Mouse (Mus musculus) left cerebral cortex, adult 9 months (tissue): ENCODE data around the gene Cnga1.
A peak's percentile ranks its signal among the peaks of the same experiment; 100 is the strongest.
"Not testable (repeated sequence)": the region's sequence is repeated elsewhere in the genome, so short reads cannot be mapped to it uniquely, and the experiment has no call there.

Experiments
- DNase-seq, 2 experiments: peaks; one replicate each; pipeline ENCODE4 v3.0.0; 2022; ENCODE audit warnings: low spot score in 2 of 2

The Cnga1 gene

DNA sequence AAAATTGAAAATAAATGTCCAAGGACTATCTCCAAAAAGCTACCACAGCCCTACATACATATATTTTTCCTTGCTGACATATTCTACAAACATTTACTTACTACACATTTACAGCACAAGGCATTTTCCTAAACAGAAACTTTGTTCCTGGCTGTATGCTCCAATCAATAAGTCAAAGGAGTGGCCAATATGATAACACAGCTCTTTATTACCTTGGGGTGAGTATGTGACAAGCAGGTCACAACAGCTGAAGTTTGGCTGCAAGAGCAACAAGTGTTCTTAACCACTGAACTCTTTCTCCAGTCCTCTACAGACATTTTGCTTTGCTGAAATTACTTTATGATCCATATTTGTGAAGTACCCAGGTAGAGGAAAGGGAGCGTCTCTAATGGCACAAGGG, 4.0 kb downstream of the Cnga1 start:
- DNase-seq: no peak

DNA sequence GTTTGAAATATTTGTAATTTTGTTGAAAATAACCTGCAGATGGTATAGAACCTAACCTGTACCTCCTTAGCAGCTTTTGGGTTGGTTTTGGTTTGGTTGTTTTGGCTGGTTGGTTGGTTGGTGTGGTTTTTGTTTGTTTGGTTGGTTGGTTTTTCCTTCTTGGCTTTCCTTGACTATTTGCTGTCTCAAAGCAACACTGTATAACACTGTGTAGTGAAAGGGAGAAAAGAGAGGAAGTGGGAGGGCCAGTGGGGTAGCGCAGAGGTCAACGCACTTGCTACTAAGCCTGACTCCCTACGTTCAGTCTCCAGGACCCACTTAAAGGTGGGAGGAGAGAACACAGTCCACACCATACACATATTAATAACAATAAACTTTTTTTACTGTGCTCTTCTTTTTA, 7.5 kb downstream of the Cnga1 start:
- no peak for DNase-seq

DNA sequence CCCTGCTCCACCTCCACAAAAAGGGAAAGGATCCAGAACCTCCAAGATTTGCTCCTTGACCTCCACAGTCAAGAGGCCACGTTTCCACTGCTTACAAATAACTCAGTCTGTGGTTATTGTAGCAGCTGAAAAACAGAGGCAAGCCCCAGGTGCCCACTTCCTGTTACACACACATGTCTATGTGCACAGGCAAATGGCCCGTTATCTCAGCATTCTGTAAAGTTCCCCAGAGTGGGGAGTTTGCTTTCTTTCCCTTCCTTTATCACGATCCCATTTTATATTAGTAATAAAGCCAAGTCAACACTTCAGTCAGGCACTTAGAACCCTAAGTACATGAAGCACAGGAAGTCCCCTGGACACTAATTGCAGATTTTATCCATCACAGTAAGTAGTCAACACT, 8.0 kb downstream of the Cnga1 start:
- no peak for DNase-seq

DNA sequence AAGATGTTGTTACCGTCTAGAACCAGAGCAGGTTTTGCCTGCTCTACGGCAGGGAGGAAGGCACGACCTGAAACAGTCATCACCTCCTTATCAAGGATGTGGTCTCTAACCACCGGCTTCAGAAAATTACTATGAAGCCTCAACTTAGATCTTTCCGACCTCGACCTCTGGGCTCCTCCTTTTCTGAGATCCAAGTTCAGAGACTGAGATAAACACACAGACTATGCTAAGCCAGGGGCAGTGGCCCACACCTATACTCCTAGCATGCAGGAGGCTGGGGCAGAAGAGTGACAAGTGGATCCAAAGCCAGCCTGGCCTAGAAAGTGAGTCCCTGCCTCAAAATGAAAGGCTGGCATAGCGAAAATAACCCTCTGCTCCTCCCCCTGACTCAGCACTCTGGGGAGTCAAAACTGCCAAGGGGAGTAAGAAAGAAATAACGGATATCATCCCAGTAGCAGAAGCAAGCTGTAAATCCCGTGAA, 9.2 kb downstream of the Cnga1 start:
- DNase-seq: no peak

DNA sequence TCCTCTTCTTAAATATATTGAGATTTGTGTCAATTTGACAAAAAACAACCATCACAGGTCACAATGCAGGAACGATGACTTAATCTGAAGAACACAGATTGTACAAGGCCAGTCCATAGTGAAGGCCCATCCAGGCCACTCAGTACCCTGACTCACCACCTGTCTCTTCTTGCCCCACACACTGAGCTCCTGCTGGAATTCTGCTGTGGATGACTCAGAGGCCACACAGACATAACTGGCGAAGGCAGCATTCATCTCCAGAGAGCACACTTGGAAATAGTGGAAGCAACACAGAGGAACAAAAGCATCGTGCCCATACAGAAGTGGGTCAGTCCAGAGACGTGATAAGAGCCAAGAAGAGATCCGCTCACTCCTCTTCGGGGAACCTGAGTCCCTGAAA, 14.0 kb downstream of the Cnga1 start:
- DNase-seq: no peak

DNA sequence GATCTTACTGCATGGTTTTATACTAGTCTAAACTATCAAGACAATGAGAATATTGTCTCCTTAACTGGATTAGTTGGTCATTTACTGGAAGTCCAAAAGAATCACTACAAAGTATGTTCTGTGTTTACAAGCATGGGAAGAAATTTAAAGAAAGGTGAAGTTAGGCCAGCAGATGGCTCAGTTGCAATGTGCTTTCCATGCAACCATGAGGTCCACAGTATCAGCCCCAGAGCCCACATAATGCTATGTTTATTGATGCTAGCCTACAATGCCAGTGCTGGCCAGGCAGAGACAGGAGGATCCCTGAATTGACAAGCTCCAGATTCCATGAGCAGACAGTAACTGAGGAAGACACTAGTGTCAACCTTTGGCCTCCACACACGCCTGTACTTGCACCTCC, 23.1 kb downstream of the Cnga1 start:
- DNase-seq: no peak

DNA sequence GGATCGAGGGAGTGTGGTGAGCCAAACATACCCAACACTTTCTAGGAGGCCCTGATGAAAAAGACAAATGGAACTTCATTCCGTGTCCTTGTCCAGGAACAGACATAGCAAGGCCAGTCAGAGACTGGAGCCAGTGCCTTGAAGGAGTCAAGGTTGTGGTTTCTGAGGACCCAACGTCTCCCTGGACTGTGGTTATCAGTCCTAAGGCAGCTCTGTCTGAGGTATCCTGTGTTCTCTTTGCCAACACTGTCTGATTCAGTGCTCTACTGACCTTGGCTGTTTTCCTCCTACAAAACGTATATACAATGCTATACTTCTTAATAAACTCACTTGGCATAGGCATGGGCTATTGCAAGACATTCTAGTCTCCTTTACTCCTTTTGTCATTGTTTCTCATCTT, 26.7 kb downstream of the Cnga1 start:
- no peak for DNase-seq

DNA sequence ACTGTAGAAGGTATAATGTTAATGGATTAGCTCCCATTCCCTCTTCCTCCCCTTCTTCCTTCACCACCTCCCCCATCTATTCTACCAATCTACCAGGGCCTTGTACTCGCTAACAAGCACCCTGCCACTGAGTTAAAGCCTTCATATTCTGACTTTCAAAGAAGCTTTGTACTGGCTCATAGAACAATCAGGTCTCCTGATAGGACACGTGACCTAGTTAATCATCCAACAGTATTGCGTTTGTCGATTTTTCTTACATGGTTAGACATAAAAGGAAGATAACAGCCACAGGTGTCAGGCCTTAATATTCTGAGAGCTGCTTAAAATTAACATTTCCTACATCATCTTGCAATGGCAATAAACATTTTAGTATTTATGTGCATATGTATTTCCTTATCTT, 40.9 kb downstream of the Cnga1 start:
- DNase-seq: no peak

DNA sequence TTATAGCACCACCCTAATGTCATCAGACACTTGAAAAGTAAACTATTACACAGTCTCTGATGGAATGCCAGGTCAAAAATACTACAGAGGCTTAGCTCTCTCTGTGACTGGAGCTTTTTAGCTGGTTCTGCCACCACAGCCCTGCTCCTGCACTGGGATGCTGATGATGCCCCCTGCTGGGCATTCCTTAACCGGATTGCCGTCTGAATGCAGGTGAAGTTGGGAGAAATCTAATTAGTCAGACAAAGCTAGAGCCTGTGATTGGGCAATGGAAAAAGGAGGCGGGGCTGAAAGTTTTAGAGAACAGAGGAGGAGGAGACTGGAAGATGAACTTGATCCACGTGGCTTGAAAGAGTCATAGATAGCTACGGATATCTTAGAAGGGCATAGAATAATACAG, 43.1 kb downstream of the Cnga1 start:
- peak in 1 of 2 experiments; percentile 21 for DNase-seq

DNA sequence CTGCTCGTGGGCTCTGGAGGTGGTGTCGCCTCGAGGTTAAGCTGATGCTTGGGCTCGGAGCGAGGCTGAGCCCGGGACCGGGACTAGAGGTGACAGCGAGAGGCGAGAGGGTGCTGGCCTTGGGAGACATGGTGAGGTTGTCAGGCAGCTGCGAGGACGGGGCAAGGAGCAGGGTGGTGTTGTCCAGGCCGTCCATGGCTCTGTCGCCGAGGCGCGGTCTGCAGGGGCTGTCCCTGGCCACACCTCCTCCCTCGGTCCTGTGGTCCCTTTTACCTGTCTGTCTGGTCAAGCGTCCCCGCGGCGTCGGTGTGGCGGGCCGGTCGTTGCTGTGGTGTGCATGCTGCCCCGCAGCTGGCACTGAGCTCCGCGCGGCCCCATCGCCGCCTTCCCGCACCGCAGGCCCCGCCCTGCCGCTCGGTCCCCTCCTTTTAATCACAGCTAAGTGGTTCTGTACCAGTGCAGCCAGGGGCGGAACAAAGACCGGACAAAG, 56.8 kb downstream of the Cnga1 start, which contains the start of gene Gm5868:
TSS of gene Gm5868 (minus strand) at position 360 of the 490 bp plus-strand sequence.
- no peak for DNase-seq

DNA sequence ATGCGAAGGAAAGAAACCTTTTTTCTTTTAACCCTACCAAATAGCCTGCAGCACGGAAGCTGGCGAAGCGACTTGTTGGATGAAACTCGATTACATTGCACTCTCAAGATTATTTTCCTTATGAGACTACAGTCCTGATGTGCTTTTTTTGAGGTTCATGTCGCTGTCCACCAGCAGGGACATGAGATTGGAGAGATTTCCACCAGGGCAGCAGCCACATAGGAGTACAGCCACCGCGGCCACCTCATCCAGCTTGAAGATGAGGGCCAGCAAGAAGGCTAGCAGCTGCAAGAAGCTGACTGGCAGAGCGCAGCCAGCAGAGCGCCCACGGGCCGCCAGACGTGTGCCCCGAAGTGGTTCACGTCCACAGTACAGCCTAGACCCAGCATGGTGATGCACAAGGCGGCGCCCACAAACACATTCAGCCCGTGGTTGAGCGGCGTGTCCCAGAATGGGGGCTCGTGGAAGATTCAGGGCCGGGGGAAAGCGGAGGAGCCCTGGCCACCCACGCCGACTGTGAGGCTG, 57.3 kb downstream of the Cnga1 start:
- DNase-seq: not testable (repeated sequence)

DNA sequence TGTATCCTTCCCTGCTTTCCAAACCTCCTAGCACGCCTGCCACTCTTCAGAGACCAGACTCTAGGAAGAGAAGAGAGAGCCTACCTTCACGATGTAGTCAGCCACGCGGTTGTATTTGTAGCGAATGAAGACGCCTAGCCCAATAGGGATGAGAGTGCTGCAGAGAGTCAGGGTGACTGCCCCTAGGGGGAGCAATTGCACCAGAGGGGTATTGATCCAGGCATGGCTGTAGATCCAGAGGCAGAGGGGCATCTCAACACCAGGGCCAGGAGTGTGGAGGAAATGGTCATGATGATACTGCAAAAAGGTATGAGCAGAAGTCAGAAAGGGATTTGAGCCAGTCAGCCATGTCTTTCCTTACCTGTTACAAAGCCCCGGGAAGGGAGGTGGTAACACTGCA, 58.0 kb downstream of the Cnga1 start:
- DNase-seq: not testable (repeated sequence)

DNA sequence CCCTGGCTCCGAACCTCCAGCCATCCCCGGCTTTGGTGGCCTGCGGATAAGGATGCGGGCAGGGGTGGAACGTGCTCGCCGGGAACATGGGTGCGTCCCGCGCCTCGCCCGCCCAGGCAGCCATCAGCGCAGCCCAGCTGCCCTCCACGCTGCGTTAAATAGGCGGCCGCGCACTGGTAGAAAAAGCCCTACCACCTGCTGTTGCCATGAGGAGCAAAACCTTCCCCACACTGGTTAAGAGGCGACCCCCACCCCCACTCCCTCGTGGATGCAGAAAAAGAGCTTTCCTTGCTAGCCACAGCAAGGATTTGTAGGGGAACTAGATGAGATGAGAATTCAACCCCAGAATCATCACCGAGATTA, 63.1 kb downstream of the Cnga1 start, which contains the start of gene Zar1:
TSS of gene Zar1 (minus strand) at position 285 of the 363 bp plus-strand sequence.
- not testable (repeated sequence) for DNase-seq

DNA sequence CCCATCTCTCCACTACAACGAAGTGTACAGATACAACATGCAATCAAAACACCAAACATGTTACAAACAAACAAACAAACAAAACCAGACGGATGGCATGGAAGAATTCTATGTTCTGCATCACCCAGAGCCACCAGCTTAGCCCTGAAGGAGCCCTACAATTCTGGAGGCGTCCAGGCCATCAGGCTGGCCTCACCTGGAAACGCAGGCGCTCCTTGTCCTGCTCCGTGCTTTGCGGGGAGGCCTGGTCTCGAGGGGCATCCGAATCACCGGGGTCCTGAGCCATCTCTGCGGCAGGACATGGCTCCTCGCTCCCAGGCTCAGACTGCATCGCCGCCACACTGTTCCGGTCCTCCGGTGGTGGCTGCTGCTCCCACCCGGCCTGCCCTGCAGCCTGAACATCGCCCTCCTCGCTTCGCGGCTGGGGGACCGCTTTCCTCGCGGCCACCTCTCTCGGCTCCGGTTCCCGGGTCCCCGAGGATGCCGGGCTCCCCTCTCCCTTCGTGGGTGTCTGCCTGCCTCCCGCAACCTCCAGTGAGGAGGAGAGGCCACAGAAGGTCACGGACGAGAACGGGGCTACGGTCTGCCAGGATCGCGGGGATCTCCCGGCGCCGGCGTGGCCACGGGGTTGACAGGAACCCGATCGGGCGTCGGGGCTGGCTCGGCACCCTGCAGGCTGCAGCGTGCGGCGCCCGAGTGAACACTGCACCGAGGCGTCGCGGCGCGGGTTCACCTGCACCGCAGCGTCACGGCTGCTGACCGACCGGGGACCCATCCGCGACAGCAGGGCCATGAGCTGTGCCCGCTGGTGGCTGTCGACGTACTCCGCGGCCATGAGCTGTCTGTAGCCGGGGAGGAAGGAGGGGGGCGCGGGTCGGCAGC, 63.7 kb downstream of the Cnga1 start:
- not testable (repeated sequence) for DNase-seq

DNA sequence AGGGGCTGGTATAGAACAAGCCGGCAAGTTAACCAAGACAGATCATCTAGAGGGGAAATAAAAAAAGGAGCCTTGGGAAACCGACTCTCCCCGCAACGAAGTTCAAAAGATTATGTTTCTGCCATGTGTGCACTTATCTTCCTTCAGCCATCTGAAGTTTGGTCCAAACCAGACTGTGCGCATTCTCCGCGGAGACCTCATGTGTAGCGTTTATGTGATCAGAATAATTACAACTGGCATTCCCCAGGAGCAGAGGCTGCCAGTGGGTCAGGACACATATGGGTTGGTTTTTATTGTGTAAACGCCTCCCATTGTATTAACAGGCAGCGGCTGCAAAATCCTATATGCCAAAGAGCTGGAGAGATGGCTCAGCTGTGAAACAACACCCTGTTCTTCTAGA, 64.5 kb downstream of the Cnga1 start:
- not testable (repeated sequence) for DNase-seq

DNA sequence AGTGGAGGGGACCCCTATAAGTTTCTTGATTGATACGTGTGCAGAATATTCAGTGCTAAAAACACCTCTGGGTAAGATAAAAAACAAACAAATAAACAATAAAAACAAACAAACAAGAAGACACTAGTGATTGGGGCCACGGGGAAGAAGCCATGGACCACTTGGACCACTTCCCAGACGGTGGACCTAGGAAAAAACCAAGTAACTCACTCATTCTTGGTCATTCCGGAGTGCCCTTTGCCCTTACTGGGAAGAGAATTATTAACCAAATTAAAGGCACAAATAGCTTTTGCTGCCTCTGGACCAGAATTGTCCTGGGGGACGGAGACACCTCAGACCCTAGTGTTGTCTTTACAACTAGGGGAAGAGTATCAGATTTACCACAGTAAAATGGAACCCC, 78.5 kb downstream of the Cnga1 start:
- DNase-seq: no peak

DNA sequence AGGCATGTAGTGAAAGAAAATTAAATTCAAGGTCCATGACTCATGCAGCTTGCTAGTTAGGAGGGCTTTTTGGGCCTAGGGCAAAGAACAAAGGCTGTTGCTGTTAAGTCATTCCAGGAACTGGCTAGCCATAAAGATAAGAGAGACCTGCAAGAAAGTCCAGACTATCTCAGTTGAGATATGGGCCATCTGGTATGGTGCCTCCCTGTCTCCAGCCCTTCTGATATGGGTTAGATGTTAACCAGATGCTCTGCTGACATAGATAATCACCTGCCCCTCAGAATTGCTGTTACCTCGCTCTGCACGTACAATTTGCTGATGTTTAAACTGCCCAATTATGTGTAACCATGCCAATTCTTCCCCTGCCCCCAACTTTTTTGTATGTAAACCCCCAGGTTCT, 80.9 kb downstream of the Cnga1 start:
- DNase-seq: not testable (repeated sequence)

DNA sequence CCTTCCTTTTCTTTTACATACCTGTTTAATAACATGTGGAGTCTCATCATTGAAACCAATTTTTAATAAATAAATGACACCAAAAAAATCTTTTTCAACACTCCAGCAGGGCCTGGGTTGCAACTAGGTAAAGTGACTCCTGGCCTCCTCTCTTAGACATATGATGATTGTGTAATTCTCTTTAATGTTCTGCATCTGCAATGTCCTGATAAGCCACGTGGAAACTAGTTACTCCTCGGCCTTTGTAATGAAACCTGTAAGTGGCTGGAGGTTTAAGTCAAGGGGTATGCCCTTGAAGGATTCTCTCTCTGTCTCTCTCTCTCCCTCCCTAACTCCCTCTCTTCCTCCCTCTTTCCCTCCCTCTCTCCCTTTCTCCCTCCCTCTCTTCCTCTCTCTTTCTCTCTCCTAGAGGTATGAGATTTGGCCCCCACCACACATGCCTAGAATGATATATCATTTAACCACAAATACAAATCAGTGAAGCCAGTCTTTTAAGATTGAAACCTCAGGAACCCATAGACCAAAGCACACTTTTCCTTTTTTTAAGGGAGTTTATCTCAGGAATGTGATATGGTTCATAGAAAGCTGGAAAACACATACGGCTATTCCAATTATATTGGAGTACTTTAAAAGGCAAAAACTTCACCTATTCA, 83.0 kb downstream of the Cnga1 start:
- no peak for DNase-seq

DNA sequence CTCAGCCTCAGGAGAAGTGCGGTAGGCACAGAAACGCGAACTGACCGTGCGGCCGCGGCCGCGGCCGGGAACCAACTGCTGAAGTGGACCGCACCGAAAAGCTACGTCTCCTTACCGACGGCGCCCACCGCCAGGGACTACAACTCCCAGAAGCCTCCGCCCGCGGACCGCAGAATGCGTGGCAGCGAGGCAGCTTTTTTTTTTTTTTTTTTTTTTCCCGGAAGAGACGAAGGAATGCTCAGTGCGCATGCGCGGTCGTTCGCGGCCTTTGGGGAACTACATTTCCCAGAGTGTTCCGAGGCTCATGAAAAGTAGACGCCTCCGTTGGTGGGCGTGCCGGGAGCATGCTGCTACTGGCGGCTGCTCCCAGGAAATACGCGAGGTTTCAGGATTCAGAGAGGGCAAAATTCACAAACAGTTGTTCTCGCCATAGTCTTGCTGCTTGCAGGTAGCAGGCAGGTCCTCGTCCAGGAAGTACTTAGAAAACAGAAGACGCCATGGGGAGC, 84.5 kb downstream of the Cnga1 start, which contains the start of gene Nfxl1:
TSS of gene Nfxl1 (minus strand) at position 141 of the 506 bp plus-strand sequence.
- peak; percentile 74 to 95 for DNase-seq

DNA sequence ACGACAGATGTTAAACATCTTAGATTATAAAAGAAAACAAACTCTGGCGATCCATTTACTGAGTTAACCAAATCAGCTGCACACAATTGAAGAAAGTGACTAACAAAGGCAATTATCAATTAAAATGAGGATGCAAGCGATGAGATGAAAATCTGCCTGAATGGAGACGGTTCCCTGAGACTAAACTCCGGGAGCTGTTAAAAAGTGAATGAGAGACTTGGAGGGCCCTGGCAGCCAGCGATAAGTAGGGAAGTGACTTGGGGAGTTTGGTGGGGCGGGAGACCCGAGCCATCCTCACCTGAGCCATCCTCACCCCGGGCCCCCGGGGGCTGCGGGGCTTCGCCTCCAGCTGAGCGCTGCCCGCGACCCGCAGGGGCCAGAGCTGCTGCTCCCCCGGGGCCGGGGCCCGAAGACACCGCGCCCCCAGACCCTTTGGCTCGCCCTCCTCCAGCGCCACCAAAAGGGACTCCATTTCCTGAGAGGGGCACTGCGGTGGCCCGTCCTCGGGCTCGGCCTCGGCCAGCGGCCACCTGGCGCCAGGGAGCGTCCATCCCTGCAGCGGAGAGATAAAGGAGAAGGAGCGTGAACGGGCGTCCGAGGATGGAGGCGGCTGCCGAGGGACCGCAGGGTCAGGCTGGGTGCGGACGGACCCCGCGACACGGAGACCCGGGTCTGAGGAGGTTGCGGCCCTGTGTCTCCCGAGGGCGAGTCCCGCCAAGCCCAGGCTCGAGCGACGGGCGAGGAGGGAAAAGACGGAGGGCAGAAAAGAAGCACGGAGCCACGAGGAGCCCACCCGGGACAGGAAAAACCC, 85.2 kb downstream of the Cnga1 start:
- peak in 1 of 2 experiments; percentile 30 for DNase-seq

DNA sequence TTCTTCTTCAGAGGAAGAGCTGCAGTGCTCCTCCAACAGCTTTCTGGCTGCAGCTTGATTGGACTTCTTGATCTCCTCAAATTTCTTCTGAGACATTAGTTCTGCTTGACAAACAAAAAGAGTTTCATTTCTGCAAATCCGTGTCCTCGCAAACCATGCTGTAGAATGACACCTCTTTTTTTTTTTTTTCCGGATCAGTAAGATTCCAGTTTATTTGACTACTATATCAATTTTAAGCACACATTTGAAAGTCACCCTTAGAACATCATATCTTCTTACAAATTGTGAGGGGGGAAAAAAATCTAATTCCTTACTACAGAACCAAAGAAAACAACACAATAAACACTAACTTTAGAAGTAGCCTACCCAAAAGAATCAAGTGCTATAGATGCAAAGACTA, 87.8 kb downstream of the Cnga1 start:
- DNase-seq: no peak
